Mouse (Mus musculus): ENCODE data around the gene Tmc1.
A peak's percentile ranks its signal among the peaks of the same experiment; 100 is the strongest.

Tmc1 gene

DNA sequence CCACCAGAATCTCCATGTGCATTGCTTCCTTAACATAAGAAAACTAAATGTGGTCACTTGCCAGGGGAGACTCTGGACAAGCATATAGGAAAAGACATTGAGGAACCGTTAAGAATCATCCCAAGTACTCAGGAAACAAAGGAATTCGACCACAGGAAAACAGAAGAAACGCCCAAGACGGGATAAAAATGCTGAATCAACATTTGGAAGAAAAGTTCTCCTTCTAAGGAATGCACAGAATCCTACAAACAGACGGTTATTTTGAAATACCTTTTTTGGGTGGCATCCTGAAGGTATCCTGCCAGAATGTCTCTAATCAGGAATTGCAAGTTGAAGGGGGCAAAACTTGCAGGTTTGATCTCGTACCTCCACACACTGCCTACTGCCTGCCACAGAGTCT lies at the start of gene Tmc1:
Tmc1 (minus strand) TSS at position 329 of the 400 bp plus-strand sequence.
- DNase-seq, result no peak

DNA sequence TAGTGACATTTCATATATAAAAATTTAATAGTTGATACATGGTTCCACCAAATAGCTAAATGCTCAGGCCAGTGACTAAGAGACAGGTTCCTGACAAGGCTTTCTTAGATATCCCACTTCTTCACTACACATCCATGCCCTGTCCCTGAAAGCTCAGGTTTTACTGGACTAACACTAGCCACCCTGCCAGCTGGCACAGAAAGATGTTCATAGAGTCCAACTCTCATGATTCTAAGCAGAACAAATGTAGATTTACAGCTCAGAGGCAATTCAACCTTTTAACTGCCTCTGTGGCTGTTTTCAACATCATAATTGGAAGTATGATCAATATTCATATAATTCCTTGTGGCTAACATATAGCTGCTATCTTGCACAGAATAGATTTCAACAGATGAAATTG lies 47.5 kb upstream of the Tmc1 start:
- peak; percentile 39 for DNase-seq

DNA sequence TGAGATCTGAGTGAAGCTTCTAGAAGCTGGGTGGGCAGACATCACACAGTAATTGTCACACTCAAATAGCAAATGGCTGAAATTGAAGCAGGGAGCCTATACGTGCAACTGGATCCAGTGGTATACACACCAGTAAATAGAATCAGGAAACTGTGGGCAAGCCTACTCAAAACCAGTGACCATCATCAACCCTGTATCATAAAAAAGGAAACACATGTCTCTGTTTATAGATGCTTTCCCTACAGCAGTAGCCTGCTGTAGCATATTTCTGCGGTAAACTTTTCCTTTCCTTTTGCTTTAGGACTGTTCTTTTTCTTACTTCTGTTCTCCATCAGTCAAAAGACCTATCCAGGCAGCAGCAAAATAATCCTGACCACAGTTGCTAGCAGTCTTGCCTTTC lies 25.2 kb upstream of the Tmc1 start:
- no peak for DNase-seq

DNA sequence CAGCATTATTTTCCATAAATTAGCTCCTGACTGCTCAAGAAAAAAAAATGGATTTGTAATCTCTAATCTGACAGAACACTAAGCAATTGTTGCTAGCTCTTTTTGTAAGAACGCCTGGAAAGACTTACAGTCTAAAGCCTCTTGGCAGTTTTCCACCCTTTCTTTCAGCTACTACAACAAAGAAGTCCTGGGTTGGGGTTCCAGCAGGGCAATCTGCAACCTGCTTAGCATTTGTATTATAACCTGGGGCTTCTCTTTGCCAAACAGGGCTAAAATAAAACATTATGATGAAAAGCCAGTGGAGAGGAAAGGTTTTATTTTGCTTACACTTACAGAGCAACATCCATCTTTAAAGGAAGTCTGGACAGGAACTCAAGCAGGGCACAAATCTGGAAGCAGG lies 24.1 kb upstream of the Tmc1 start:
- no peak for DNase-seq

DNA sequence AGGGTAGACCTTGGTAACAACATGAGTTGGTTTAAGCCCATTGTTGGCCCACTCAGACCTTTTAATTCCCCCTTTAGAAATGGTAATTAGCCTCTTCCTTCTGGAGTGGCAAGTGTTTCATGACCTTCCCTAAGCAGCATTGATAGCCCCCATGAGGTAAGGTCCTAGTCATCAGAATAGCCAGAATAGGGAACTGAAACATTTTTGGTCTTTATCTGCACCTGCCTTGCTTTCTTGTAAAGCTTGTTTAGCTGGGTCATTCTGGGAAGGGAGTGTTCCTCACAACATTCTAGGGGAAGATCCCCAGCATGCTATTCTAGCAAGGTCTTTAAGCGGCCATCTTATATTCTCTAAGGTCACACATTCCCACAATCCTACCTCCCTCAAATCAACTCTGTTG lies 17.9 kb upstream of the Tmc1 start:
- no peak for DNase-seq

DNA sequence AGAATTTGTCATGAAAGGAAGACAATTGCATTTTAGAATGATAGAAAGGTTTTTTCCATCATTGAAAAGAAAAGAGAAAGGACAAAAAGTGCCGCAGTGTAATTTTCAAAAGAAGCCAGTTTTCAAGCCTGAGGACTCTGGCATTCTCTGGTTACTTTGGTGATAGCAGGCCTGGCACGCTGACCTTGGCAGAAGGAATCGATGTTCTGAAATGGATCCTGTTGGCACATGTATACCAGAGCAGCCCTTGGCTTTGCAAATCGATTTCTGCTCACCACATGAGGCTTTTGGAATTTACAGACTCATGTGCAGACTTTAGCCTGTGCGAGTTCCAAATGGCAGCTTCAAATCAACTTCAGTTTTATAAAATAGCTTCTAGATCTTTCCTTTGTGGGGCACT lies 813 bp upstream of the Tmc1 start:
- no peak for DNase-seq

DNA sequence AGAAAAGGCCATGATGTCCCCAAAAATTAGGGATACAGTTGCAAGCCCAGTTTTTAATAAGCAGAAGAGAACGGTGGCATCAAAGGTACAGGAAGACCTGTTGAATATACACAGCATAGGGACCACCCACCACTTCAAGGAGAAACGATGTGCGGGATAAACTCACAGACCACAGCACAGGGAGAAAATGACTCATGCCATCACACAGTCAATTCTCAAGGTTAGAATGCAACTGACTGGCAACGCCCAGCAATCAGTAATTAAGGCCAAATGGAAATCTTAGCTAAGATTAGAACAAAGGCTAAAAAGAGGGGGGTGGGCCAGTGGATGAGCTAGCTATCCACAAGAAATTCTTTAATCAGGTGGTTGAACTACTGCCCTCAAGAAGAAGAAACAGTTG lies 9.6 kb downstream of the Tmc1 start:
- DNase-seq, result no peak

DNA sequence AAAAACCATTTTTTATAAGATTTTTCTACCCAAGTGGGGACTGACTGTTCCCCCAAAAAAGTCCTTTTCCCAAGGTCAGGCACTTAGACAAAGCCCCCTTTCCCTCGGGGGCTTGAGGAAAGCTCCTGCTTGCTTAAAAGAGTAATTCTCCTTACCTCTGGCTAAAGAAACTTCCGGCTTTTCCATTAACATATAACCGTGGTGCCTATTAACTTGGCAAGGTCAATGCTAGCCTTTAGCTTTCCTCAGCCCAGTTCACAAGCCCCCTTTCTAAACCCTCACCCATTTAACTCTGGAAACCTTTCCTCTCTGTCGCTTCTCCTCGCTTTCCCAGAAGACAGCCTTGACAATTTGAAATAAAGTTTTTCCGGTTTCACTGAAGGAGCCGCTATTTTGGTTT lies 29.7 kb downstream of the Tmc1 start:
- DNase-seq, result no peak

DNA sequence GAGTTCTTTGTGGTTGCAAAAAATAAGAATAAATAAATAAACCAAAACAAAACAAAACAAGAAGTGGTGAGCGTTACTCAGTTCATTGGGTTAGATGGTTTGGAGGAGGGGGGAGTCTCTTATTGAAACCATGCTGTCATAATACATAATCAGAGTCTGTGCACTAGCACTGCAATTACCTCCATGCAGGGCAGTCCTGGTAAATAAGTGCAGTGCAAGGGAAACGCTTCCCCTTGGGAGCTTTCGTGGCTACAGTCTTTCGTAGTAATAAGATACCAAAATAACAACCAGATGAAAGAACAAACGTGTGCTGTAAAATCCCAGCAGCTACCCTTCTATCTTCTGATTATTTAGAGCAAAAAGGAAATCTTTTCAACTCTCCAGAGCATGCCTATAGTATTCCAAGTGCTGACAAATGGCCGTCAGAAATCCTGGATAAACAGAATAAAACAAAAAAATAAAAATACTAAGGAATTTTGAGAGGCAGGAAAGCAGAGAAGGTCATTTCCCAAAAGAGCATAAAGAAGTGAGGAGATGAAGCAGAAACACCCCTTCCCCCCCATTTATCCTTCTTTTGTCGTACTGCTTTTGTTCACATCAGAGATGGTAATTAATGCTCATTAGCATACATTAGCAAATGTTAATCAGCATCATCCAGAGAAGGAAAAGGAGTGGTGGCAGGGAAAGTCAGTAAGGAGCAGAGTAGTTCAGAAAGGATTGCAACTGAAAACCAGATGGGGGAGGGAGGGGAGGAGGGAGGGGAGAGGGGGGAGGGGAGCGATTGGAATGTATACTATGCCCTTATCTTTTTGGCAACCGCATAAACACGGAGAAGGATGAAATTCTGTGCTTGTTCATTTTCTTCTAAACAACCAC lies 30.4 kb downstream of the Tmc1 start:
- no peak for DNase-seq

DNA sequence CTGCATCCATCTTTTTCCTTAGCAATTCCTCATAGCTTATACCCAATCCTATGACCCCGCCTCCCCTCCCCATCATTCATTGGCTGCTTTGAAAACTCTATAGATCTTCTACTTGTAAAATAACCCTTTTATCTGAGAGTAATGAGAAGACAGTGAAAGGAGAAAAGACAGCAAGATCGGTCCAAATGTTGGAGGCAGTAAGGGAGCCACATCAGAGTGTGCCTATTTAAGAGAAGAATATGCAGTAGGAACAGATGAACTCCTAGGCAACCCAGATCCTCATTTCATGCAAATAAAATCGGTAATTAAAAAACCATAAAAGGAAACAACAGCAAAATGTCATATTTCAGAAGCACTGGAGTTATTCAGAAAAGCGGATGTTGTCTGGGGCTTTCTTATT lies 35.8 kb downstream of the Tmc1 start:
- no peak for DNase-seq

DNA sequence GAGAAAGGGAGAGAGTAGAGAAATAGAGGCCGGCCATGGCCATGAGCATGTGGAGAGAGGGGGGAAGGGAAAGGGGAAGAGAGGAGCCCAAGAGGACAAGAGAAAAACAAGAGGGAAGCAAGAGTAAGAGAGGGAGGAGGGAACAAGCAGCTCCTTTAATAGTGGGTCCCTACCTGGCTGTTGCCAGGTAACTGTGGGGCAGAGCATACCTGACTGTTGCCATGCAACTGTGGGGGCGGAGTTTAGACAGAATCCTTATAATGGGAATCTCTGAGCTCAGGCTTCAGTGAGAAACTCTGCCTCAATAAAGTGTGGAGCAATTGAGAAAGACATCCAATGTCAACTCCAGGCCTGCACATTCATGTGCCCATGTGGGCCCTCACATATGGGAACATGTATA lies 38.9 kb downstream of the Tmc1 start:
- no peak for DNase-seq

DNA sequence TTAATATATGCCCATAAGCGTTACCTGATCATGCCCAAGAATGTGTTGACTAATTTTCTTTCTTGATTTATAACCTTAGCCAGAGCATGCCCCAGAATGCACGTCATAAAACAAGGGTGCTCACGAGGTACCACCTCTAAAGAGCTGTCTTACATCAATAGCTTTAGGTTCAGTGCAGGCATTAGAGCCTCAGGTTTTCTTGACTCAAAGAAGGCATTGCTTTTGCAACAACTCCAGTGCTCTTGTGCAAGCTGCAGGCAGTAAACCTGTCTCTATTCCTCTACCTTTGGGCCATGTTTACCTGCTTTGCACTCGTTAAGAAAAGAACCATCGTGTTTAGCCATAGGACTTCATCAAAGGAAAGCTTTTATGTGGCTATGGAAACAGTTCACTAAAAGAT lies 43.6 kb downstream of the Tmc1 start:
- no peak for DNase-seq

DNA sequence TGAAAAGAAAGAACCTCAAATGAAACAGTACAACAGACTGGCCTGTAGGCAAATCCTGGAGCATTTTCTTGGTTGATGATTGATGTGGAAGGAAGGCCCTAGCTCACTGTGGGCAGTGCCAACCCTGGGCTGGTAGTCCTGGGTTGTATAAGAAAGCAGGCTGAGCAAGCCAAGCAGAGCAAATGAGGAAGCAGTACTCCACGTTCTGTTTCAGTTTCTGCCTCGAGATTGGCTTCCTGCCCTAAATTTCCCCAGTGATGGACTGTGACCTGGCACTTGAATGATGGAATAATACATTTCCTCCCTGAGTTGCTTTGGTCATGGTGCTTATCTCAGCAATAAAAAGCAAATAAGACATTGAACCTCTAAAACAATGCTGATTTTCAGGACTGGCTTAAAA lies 72.8 kb downstream of the Tmc1 start:
- no peak for DNase-seq

DNA sequence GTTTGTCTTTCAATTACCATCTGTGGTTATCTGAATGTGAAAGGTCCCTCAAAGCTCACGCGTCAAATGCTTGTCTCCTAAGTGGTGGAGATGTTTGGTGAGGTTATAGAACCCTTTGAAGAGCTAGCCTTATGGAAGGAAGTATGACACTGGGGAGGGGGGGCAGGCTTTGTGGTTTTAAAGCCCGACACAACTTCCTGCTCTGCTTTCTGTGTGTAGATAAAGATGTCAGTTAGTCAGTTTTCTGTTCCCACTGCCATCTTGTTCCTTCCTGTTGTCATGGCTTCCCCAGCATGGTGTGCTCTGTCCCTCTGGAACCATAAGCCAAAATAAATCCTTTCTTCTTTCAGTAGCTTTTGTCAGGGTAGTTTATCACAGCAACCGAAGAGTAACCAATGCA lies 78.1 kb downstream of the Tmc1 start:
- no peak for DNase-seq

DNA sequence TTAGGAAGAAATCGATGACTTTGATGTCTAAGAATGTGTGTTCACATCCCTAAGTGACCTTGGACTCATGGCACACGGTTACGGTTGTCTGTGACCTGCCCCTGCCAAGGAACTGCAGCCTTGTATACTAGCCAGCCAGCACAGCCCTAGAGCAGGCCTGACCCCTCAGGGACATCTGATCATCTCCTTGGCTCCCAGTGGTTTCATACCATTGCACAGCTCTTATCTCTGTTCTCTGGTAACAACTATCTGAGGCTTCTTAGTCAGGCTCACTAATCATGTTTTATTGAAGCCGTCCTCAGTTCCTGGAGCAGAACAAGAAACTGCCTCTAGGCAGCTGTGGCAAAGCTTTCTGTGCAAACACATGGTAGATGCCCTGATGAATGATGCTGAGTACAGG lies 92.2 kb downstream of the Tmc1 start:
- no peak for DNase-seq

DNA sequence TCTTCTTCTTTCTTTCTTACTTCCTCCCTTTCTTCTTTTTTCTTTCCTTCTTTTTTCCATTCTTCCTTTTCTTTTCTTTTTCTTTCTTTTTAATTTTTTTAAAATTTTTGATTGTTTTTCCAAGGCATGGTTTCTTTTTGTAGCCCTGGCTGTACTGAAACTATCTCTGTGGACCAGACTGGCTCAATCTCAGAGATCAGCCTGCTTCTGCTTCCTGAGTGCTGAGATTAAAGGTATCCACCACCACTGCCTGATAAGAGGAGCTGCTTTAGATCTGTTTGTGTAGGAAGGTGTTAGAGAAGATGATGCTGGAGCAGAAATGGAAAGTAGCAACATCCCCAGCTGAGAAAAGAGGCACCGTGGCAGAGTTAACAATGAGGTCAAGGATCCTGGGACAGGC lies 93.7 kb downstream of the Tmc1 start:
- DNase-seq, result no peak

DNA sequence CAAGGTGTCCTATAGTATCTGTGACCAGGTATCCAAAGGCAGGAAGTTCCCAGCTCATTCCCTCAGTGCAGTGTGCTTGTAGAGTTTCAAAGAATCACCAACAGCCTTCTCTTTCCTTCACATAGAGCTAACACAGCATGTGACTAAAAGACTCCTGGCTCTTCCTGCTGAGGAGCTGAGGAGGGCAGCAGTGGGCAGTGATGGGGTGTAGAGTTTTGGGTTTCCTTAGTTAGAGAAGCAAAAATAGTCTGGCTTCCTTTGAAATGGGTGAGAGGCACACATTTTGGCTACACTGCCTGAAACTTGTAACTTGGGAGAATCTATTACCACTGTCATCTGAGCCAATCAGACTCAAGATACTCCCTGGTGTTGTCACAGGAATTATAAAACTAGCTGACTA lies 96.2 kb downstream of the Tmc1 start:
- peak; percentile 48 for DNase-seq

DNA sequence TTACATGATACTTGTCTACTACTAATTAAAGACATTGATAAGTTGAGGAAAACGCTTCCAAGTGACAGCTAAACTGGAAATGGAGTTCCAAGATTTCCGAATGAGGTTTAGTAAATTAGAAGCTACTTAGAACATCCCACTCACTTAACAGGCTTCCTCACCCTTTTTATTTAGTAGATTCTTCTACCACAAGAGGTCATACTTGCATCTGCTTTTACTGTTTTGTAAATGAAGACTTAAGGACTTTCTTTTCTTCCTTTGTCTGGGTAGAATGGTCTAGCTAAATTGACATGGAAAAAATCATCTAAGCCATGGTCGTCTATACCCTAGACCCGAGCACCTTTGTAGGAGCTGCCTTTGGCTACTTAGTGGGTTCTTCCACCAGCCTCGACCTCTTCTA lies 105.1 kb downstream of the Tmc1 start:
- DNase-seq, result no peak

DNA sequence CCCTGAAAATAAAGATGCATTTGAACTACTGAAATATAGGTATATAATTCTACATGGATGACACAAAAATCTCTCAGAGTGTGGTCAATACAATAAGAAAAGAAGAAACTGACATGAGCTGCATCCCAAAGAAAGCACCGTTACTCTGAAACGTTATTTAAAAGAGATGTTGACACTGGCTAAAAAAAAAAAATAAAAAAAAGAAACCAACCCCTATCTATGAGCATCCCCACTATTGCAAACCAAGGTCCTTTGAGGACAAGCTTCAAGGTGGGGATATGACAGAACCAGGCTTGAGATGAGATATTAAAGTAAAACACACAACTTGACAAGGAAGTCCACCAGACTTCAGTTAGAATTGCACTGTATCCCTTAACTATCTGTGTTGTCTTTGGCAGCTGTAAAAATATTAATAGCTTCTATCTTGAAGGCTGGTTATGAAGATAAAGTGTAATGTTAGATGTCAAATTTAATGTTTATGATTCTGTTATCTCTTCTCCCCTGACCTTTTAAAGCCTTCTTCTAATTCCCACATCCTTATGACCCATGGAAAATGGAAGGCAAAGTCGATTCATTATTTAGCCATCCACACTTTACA lies 106.4 kb downstream of the Tmc1 start:
- no peak for DNase-seq

DNA sequence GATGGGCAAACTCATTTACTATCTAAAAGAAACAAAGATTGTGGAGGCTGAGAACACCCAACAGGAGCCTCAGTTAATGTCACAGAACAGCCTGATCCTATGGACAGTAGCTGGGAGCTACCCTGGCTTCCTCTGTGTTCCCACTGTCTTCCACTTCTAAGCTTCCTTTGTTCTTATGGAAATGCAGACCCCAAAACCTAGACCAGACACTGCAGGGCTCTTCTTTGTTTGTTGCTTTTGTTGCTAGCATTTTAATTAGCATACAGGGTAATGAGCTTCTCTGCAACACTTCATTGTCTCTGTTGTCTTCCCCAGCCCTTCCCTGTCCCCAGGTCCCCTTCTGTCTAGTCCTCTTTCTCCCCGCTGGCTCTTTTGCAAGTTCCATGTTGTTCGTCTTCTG lies 116.6 kb downstream of the Tmc1 start:
- DNase-seq, result no peak

DNA sequence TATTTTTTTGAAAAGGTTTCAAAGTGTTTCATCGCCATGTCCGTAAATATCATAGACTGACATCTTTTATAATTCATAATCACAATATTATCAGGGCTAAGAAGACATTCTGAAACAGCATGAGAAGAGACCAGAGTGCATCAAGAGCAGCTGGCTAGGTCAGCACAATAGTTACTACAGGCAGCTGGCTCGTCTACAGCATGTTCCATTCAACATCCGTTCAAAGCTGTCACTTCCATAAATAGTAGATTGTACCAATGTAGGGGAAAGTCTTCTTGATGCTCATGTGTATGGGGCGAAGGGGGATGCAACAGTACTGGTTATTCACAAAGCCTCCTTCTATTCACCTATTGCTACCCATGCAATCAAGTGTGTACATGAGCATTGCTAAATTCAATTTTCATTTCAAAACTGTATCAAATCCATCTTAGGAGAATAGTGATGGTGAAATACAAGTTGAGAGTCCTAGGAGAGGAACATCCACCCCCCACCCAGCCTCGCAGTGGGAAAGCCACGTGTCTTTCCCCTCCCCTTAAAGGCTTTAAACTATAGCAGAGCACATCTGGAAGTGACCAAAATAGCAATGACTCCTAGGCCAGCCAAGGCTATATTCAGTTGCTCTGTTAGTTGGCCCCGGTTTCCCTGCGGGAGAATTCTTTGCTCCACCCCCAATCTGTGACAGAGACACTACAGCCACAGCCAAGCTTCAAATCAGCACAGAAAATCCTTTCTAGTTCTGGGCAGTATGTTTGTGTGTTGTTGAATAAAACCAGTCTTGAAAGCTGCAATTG lies 117.8 kb downstream of the Tmc1 start:
- DNase-seq, result peak; percentile 93

DNA sequence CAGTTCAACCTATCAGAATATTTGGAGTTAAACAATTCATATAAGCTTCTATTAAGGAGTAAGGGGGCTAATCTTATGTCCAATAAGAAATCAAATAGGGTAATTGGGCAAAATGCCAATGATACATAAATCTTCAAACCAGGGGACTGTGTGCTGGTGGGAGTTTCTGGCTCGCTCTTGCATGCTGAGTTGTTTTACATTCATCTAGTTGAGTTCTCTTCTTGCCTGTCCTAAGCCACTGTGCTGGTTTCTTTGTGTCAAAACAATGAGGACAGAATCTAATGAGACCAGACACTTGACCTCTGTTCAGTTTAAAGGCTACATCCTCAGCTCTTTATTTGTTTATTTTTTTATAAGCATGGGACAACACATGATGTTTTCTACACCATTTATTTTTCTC lies 119.1 kb downstream of the Tmc1 start:
- DNase-seq, result no peak

DNA sequence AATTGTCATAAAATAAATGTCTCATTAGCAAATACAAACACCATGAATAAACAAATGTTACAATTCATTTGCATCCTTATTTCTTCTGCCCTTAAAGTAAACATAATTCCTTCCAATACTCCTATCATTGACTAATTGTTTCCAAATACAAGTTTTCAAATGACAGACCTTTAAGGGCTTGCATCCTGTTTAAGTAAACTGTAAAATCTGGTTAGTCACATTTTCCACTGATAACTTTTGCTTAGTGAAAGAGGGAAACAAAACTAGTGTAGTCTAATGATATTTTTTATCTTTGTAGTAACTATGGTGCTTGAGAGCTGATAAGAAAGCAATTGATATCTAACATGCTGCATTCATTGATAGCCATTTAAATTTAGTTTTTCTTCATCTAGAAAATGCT lies 154.5 kb downstream of the Tmc1 start:
- DNase-seq, result no peak

DNA sequence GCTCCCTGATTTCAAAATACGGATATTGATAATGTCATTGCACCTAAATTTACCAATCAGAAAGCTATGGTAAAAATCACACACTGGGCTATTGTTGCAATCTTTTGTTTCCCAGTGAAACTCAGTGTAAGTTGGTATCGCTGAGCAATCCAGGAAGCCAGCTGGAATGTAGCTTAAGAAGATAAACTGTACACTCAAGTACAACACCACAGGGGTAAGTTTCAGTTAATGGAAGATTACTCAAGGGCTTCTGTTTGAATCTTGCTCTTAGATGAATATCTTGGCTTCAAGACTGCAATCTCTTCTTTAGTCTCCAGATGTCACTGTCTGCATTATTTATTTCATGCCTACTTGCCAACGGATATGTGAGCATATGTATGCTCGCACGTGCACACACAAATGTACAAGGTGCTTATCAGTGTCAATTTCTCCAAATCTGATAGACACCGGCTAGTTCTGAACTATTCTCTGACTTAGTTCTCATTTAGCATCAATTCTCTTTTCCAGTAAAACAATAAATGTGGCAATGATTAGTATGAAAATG lies 156.4 kb downstream of the Tmc1 start:
- DNase-seq, result no peak
